Mouse (Mus musculus): ENCODE data around the gene Tas2r125.
"Not testable (repeated sequence)": the region's sequence is repeated elsewhere in the genome, so short reads cannot be mapped to it uniquely, and the experiment has no call there.

The Tas2r125 gene

DNA sequence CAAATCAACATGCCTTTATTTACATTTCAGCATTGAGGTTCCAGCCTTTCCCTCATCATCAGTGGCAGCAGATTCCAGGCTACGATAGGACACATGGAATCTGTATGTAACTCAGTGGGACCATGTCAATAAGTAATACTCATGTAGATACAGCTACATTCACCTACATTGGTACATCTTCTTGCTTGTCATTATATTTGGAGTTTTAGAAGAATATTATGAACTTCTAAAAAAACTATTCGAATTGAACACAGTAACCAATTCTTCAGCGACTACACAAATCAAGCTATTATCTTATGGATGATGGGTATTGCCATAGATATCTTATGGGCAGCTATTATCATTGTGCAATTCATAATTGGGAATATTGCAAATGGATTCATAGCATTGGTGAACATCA lies at the start of gene Tas2r125:
Gene Tas2r125 (plus strand): TSS at position 301 of the 400 bp plus-strand sequence.
- DNase-seq (ENCODE audit: extremely low spot score, low spot score), result no peak

DNA sequence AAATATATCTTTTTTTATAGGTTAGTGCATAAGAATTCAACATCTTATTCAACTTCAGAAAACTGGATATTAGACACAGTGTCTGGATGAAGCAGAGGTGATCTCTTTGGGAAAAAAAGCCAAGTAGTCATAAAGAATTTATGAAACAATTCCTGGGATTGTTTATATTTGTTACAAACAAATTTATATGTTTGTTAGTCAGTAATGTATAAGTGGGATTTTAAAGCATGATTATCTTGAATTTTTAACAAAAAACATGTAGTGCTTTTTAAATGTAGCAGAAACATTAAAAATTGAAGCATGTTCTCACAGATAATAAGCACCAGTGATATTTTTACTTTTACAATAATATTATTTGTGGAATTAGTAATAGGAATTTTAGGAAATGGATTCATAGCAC lies 41.7 kb upstream of the Tas2r125 start, which contains the start of gene Tas2r110:
Gene Tas2r110 (plus strand): TSS at position 301 of the 400 bp plus-strand sequence.
- DNase-seq (ENCODE audit: extremely low spot score, low spot score), result no peak

DNA sequence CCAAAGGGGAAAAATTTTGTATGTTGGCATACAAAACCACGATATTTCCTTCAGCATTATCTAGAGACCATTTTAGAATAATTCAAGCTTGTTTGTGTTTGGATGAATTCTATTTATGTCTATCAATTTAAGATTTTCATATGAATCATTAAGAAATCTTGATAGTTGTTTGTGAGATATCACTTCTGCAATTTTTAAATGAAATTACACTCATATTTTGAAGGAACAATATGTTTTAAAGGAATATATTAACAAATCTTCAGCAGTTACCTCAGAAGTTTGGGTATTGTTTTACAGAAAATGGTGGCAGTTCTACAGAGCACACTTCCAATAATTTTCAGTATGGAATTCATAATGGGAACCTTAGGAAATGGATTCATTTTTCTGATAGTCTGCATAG lies 16.7 kb upstream of the Tas2r125 start, which contains the start of gene Tas2r113:
Gene Tas2r113 (plus strand): TSS at position 301 of the 400 bp plus-strand sequence.
- DNase-seq (ENCODE audit: extremely low spot score, low spot score), result no peak

DNA sequence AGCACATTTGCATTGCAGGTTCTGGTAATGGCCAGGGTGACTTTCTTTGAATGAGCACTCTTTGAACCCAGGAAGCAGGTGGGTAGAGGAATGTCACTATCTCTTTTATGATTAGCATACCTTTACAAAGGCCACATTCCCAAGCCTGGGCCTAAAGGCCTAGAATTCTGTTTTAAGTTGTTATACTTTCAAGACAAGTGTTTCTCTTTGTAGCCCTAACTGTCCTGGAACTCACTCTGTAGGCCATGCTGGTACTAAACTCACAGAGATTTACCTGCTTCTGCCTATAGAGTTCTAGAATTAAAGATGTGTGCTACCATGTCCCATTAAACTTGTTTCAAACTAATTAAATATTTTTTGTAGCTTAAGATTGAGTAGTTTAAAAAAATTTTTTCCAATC lies 31.9 kb downstream of the Tas2r125 start:
- not testable (repeated sequence) for DNase-seq (ENCODE audit: extremely low spot score, low spot score)

DNA sequence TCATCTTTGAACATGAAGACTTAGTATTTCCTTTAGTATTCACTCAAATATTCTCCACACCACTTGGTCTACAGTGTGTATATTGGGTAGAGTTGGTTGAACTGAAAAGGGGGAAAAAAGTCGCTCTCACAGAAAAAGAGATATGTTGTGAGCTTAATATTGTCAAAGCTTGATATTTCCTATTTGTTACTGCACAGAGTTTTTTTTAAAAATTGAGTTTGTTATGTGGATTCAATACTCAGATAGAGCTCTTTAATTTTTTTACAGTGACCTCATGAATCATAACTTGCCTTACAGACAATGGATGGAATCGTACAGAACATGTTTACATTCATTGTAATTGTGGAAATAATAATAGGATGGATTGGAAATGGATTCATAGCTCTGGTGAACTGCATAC lies 41.4 kb downstream of the Tas2r125 start, which contains the start of gene Tas2r129:
Gene Tas2r129 (plus strand): TSS at position 301 of the 400 bp plus-strand sequence.
- DNase-seq (ENCODE audit: extremely low spot score, low spot score), result no peak

DNA sequence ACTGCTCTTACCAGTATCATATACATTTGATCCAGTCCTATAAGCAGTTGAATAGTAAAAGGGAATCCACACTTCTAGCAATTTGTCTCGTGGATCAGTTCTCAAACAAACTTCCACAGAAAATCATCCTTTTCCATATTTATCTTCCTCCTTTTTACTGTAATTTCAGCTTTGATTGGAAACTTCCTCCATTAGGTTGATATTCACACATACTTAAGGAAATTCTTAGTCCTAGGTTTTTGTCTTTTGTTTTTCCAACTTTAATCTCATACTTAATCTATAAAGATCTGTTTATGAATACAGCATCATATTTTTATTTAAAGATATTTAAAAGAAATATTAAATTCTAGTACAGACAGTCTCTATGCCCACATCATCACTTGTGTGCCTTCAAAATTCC lies 48.4 kb downstream of the Tas2r125 start, which contains the start of gene Tas2r131:
Gene Tas2r131 (minus strand): TSS at position 101 of the 400 bp plus-strand sequence.
- no peak for DNase-seq (ENCODE audit: extremely low spot score, low spot score)

Data from neural tube, embryonic 10.5 days (tissue).